Mouse (Mus musculus) mesoderm, embryonic 11.5 days (tissue): ENCODE results near the gene Olfr474.
"Not testable (repeated sequence)": the region's sequence is repeated elsewhere in the genome, so short reads cannot be mapped to it uniquely, and the experiment has no call there.

Experiments
- DNase-seq: peaks from one replicate; pipeline ENCODE4 v3.0.0-alpha.2; 2012; ENCODE audit warnings: low read depth, low spot score

The Olfr474 gene

DNA sequence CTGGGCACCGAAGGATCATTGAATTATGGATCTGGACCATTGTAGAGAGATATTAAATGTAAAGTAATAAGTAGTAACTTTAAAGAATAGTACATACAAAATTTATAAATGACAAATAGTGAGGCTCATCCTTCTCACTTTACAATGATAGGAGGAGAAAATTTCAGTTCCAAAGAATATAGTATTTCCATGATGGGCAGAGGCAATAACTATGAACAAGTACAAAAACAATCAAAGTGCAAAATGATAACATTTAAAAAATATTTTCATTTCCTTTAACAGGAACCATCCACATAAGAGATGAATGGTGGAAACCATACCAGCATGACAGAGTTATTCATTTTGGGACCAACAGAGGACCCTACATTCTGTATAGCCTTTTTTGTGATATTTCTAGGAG lies at the start of gene Olfr474:
Gene Olfr474, plus strand, starts transcription at position 301 of the 400 bp plus-strand sequence.
- DNase-seq, result no peak

- DNase-seq, result no peak
These were observed 24.3 kb upstream of the Olfr474 start, which contains the start of gene Olfr473 for GRCm38 (mm10) chr7:107930146-107930545. Olfr473 (plus strand) TSS chr7:107930446.

DNA sequence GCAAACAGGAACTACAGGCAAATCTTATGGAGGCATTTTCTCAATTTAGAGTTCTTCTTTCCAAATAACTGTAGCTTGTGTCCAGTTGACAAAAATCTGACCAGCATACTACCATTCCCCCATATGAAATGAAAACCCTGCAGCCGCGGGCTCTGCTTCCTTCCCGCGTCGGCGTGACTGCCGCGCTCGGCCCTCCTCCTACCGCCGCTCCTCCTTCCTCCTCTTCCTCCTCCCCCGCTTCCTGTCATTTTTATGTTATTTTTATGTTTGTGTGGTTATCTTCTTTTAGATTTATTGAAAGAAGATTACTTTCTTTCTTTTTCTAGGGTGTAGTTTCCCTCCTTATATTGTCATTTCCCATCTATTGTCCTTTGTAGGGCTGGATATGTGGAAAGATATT lies 1.9 kb upstream of the Olfr474 start:
- not testable (repeated sequence) for DNase-seq

DNA sequence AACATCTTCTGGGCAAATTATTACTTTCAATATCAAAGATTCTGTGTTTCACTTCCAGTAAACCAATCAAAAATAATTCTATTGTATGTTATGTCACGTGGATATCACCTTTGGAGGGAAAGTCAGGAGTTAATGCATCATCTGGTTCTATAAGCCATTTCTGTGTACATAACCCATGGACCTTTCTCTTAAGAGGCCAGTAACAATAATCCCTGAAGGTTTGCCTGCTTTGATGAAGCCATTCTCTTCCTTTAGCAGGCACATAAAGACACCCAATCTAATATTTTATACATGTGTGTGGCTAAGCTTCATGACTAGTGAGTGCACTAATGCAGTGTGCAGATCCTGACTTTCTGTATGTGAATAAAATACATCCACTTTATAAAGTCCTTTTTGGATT lies 10.1 kb downstream of the Olfr474 start, which contains the start of gene Olfr476:
Gene Olfr476, plus strand, starts transcription at position 301 of the 400 bp plus-strand sequence.
- no peak for DNase-seq

GRCm38 (mm10) chr7:107986393-107986792 lies 31.9 kb downstream of the Olfr474 start, which contains the start of gene Olfr477:
Olfr477 (plus strand) TSS chr7:107986693.
- no peak for DNase-seq
